Mouse (Mus musculus): ENCODE measurements at regions not wholly inside any gene's neighbourhood (a gene's known extent, or its start where the extent isn't known, plus 50 kb on each side); places are given as distances from the start of the nearest gene placed in this dataset.

DNA sequence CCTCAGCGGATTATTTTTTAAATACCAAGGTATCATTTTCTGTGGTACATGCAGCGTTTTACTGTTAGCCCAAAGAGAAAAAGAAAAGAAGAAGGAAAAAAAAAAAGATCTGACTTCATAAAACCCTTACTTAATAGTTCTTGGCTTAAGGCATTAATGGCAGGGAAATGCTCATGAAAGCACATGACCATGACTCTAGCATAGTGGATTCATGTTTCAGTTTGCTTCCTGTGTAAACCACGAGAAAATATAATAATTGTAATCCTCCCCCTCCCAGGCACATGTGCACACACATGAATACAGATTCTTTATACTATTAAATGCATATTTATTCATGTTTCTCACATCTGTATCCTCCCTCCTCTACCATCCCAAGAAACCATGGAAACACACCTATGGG lies 486.9 kb upstream of the Gm9747 start:
- no peak for DNase-seq (ENCODE audit: low spot score)

DNA sequence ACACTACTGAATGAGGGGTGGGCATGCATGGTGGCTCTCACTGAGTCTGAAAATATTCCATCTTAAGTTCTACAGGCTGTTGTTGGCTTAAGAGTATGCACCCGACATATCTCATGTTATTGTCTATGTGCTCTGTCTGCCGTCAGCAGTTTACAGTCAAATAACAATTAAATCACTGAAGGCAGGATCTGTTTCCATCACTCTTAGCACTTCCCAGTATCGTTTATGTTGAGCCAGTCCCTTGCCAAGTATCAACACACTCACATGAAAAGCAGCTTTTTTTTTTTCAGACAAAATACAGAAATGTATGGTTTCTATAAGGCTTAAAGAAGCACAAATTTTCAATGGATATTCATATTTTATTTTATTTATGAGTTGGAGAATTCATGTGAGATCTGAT lies 485.9 kb upstream of the Gm9747 start:
- no peak for DNase-seq (ENCODE audit: low spot score)

DNA sequence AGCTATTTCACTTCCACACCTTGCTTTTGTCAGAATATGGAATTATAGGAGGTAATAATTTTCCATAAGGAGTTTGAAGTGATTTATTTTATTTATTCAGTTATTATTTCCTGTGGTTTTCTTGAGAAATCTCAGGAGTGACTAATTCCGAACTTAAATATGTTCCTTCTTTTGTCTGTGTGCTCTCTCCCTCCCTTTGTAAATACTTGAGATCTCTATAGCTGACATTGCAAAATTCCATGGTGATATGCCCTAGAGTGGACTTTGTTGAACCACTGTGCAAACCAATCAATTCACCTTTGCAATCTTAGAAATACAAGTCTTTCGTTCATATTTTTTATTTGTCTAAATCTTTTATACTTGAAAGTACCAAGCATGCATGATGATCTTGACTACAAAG lies 478.8 kb upstream of the Gm9747 start:
- no peak for DNase-seq (ENCODE audit: low spot score)

DNA sequence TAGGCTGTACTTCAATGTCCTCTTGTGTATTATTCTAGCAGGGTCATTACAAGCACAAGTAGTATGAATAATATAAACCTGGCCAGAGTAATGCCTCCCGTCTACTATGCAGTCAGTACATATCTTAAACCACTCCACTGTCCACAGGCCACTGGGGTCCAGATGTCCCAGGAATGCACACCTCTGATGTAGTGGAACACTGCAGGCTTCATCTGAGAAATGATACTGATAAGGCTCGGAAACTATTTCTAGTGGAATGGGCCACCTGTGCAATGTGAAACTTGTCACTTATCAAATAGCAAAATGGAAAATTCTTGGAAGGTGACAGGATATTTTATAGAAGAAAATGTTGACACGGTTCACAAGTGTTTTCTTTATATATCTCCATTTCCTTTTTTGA lies 477.6 kb upstream of the Gm9747 start:
- no peak for DNase-seq (ENCODE audit: low spot score)

DNA sequence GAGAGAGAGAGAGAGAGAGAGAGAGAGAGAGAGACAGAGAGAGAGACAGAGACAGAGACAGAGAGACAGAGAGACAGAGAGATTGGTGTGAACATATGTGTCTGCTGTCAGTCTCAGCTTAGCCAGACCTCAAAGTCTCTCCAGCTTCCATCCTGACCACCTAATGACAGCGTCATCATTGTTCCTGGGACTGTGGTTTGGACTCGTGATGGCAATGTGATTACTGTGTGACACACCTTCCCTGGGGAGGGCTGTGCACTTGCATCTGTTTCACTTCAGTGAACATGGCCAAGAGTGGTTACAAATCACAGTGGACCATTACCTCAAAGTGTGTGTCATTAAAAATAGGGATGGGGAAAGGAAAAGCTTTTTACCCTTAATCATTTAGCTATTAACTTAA lies 477.2 kb upstream of the Gm9747 start:
- DNase-seq (ENCODE audit: low spot score) = peak; percentile 24

DNA sequence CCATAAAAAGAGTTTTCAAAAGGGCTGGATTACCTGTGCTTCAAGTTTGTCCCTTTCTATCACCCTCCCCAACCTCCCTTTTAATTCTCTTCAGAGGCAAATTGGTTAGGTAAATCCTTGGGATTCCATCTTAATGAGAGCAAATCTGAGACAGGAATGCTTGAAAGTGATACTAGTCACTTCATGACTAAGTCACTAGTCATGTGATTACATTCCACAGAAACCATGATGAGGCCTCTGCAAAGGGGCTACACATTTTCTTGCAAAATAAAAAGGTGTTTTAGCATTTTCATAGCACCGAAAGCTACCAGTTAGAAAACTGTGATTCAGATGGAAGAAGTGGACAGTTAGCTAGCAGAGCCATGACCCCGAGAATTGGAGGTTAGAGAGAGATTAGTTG lies 473.0 kb upstream of the Gm9747 start:
- DNase-seq (ENCODE audit: low spot score) = no peak

DNA sequence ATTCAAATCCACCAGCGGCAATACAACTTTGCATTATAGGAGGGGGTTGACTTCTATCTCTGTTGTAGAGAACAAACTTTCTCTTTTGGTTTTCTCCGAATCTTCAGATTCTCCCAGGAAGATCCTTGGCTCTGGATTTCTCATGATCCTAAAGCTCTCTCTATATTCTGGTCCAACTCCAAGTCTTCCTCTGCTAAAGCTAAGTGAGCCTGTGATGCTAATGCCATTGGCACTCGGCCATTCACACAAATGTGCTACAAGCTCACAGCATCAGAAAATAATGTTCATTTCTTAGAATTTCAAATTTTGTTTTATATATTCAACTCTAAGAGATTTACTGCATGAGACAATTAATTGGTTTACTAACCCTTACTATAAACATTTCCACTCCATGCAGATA lies 461.2 kb upstream of the Gm9747 start:
- DNase-seq (ENCODE audit: low spot score) = no peak

DNA sequence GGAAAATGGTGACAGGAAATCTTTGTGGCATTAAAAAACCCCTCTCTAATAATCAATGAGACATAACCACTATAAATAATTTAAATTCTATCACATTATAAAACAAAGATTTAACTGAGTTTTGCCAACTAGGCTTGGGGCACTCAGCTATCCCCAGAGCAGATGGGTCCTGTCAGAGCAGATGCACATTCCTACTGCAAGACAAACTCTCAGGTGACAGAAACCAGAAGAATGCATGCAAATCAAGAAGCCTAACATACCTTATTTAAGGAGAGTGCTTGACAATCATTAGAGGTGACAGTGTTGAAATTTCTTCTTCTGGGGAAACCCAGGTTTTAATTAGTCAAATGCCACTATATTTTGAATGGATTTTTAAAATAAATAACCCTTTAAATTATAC lies 452.3 kb upstream of the Gm9747 start:
- no peak for DNase-seq (ENCODE audit: low spot score)

DNA sequence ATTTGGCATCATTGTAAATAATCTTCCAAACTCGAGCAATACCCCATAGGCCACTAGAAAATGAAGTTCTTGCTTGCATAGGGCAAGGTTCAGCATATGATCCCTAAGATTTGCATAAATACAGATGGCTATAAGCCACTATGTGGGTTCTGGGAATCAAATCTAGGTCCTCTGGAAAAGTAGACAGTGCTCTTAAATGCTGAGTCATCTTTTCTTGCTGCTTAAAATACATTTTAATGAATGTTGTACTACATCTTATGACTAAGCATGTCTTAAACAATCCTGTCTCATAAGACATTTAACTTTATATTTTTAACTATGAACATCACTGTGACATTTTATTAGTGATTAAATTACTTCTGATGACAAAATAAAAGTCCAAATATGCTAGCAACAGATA lies 448.6 kb upstream of the Gm9747 start:
- DNase-seq (ENCODE audit: low spot score) = no peak

DNA sequence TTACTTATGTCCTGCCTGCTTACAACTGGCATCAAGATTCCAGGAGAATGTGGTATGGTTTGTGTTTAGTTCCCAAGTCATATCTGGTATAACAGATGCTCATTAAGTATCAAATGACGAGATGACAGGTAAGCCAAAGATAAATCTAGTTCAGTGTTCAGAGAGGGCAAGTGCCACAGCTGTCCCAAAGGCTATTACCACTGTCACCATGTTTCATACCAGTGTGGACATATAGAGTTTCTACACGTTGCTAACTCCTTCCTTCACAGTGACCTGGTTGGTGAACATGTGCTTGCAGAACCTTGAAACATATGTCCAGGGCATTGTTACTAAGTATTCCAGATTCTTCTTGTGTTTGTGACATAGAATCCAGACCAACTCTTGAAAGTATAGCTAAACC lies 438.1 kb upstream of the Gm9747 start:
- DNase-seq (ENCODE audit: low spot score) = no peak

DNA sequence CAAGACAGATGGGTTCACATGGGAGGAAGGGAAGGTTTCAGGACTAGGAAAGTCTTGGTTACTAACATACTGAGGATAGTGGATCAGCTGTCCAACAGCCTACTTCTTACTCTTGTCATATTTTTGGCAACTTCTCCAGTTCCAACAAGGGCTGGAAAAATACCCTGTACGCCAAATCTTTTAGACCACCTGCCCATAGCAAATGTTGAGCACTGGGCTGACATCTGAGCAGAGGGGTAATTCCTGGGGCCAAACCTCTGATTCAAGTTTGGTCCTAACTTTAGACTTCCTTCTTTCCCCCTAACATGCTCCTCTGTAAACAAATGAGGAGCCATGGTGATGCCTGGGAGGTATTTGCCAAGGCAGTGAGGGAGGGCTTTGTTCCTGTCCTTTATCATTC lies 437.5 kb upstream of the Gm9747 start:
- no peak for DNase-seq (ENCODE audit: low spot score)

DNA sequence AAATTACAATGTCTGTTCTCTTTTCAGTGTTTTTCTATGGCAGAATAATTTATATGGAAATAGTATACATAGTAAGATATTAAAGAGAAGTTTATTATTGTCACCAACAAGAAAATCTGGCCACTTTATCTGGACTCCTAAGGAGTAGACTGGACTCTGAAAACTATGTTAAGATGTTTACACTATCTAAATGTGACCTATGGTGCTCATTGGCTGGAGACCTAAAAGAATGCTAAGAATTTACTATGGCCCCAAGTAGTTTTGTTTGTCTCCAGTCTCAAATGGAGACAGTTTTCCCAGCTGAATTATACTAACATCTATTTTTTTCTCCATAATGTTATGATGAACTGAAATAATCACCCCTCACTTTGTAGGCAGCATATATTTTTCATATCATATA lies 421.3 kb upstream of the Gm9747 start:
- DNase-seq (ENCODE audit: low spot score) = no peak

DNA sequence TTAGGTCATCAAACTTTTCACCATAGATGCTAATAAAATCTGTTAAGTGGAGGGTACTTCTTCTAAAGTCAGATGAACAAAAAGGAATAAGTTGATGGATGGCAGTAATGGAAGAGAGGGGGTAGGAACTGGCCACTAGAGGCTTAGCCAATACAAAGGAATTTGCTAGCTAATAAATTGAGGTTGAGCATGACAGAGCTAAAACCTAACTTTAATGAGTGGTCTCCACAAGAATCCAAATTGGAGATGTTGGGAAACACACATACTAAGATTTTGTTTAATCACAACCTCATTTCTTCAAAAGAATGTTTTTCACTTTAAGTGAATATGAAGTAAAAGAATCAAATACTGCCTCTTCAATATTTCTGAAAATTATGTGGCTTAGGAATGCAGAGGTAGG lies 414.0 kb upstream of the Gm9747 start:
- DNase-seq (ENCODE audit: low spot score) = no peak

DNA sequence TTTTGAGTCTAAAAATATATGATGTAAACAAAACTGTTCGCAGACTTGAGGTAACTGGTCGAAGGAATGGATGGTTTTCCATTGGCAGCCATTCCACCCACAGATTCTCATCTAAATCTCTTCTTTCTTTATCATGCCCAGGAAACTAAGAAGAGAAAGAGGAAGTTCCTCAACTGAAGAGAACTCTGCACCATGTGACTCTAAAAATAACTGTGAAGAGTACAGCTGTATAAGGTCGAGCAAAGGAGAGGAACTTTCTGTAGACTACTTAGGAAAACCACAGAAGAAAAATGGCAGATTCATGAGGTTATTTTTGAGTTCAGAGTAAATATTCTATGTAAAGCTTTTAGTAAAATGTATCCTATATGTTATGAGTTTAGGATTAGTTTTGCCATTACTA lies 390.9 kb upstream of the Gm9747 start:
- no peak for DNase-seq (ENCODE audit: low spot score)

DNA sequence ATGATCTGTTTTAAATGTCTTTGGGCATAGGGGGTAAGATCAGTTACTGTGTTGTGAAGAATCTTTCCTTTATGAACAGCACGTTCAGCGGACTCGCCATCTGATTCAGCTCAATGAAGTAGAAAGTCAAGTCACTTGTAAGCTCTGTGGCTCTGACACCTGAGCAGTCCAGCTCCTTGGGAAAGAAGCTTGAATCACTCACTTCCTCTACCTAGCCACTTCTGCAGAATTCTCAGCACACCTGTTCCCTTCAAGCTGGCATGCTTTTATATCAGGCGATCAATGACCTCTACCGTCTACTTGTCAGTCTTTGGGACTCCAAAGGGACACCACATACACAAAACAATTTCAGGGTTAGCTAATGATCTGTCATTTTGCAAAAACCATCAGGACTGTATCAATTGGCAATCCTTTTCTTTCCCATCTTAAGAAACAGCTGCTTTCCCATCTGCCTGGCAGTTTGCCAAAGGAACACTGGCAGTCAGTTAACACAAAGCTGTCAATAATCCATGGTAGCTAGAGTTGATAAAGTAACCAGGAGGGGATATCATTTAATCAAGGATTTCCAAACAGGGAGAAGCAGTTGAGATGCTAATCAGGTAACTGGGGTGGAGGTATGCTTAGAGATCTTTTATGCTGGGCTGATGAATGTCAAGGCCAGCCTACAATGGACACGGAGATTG lies 382.3 kb upstream of the Gm9747 start:
- no peak for DNase-seq (ENCODE audit: low spot score)

DNA sequence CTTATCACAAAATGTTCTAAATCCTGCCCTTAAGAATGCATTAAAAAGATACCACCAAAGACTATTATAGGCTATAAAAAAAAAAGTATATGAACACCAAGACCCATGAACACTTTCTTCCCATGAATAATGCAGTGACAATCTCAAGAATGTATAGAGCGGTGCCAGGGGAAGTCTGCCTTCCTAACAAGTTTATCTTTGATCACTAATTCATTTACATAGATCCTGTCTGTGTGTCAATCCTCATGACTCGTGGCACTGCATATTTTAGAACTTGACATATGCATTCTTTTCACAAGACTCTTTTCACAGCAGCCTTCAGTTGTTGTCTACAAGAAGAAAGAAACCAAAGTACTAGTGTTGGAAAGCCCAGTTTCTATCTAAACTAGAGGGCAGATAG lies 373.4 kb upstream of the Gm9747 start:
- DNase-seq (ENCODE audit: low spot score) = no peak

DNA sequence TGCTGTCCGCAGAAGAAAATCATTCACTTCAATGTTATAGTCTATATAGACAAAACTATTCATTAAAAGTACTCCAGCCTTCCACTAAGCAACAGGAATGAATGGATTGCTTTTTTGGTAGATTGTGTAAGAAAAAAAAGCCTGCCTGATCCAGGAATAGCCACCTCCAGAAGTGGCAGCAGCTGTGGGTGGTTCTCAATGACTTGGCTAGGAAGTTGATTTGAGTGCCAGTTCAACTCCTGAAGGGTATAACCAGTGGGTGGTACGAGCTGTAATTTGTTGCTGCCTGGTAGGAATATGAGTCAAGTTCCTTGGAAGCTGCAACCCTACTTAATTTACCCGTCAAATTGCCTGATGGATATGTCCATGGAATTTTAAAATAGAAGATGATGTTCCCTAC lies 368.3 kb upstream of the Gm9747 start:
- DNase-seq (ENCODE audit: low spot score) = no peak

DNA sequence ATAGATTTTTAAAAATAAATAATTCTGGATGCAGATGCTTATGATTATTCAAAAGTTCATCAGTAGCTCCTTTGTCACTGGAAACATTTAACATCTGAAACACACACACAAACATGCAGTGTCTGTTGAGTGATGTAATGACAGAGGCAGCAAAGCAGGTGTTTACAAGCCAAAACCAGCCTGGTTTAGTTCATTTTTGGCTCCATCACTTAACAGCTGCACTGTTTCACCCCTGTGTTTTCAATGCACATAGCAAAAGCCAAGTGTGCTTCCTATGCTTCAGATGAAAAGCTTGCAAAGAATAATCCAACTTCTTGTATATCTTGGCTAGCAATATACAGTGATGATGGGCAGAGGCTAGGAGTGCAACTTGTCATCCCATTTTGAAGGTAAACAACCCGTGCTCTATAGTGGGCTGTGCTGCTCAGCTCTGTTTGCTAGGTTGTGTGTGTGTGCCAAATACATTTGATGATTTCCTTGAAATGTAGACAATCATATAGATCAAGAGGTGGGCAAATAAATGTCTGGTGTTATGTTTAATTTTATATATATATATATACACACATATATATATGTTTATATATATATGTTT lies 345.9 kb upstream of the Gm9747 start:
- no peak for DNase-seq (ENCODE audit: low spot score)

DNA sequence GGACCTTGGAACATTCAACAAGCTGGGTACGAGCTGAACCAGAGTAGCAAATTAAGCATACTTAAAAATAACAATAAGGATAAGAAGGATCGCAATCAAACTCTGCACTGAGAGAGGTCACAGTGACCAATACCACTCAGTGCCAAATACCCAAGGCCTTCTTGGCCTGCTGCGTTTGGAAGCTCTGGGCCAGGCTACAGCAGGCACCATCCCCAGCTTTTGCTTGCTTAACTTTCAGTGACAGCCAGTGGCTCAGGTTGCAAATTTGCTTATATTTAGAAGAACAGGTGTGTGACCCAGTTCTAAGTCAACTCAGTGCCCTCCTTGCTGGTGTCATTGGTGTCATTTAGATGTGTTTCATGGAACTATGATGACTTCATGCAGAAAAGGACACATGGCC lies 335.7 kb upstream of the Gm9747 start:
- DNase-seq (ENCODE audit: low spot score) = no peak

DNA sequence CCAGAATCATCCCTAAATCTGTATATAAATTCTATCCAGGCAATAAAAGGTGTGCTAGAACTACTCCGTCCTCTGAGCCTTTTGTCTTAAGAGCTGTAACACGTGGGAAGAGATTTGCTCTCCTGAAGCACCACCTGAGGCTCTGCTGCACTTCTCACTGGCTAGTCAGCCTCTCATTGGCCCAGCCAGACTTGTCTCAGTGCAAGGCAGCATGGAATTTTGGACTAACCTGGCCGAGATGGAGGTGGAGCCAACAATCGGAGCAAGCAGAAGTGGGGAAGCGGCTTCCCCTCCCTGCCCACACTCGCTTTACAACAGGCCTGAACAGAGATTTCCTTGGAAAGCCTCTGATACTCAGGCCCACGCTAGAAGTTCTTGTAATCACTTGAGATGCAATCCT lies 332.1 kb upstream of the Gm9747 start:
- DNase-seq (ENCODE audit: low spot score) = no peak

DNA sequence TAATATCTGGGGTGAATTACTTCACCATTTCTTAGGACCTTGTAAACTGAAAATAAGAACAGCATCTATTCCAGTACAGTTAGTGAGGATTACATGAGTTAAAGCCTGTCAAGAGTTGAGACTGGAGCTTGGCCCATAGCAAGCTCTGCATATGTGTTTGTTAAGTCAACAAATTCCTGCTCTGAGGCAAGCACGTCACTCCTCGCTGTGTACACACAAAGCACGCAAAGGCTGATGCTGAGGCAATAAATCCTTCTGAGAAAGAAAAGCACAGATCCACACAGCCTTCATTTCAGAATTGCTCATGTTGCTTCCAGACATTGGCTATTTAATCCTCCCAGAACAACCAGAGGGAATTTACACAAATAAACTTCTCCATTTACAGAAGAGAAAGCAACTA lies 328.9 kb upstream of the Gm9747 start:
- no peak for DNase-seq (ENCODE audit: low spot score)

DNA sequence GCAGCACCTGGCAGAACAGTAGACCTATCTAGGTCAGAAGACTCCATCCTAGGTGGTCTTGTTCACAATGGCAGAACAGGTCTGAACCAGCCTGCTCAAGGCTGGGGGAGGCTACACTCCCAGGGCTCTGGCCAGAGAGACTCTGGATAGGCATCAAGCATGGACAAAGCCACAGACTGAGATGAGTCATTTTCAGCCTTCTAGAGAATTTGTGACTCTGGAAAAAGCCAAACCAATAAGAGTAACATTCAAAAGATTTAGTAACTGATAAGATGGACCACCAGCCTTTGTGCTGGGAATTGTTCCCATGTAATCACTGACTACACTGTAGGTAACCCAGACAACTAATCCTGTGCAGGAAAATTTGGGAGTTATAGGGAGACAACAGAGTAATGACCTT lies 320.3 kb upstream of the Gm9747 start:
- DNase-seq (ENCODE audit: low spot score) = no peak

DNA sequence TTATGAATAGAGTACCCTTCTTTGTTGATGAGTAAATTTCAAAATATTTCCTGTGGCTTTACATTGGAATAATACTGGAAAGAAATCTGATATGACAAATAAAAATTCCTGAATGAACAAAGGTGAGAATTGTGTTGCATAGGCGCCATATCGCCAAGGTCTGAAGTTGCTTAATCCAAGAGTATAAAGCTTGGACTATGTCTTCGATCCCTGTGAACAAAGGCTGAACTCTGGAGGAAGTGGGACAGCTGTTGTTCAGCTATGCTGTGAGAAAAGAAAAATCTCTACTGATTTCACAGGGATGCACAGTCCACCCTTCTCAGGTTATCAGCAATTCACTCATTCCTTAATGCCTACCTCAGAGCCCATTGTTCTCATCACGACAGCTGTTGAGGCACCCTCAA lies 319.3 kb upstream of the Gm9747 start:
- DNase-seq (ENCODE audit: low spot score) = no peak

DNA sequence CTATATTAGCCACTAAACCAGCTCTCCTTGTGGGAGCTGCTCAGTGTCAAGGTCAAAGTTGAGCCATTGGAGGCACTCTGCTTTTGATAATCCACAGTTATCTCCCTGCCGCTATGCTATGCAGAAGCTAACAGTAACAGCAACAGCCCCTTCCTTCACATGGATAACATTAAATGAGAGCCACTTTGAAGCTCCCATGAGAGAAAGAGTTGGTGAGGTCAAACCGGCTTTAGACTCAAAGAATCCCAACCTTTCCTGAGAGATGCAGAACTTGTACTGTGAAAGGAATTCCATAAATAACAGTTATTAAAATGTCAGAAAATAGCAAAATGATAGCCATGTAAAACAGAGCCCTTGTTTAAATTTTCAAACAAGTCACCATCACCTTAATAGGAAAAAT lies 316.1 kb upstream of the Gm9747 start:
- no peak for DNase-seq (ENCODE audit: low spot score)

DNA sequence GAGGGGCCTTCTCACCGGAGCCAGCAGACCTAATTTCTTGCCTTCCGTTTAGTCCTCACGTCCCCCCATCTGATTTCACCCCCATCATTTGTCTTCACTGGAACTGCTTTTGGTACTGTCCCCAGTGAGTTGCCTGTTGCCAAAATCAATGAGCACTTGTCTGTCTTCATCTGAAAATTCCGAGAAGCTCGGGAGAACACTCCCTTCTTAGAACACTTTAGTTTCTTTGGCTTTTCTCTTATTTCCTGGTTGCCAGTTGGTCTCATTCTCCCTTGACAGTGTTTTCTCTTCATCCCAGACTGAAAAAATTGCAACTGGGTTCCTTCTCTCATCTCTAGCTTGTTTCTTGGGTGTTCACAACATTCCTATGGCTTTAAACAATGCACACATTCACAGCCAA lies 305.2 kb upstream of the Gm9747 start:
- DNase-seq (ENCODE audit: low spot score) = no peak
